Mouse (Mus musculus): ENCODE results near the gene Rev3l. TPM values are rescaled to one million over a fixed set of nuclear protein-coding genes. Genes with fewer than 3 reads are reported as not detected.

Gene Rev3l
- total RNA-seq, 2 experiments from 2014 or later: 24.7 to 28.5 TPM

Other genes starting within 250 kb of the Rev3l start
- under 1 TPM; 0.43 to 0.92 TPM for gene Traf3ip2, start 119.2 kb upstream of the Rev3l start, total RNA-seq (2021)
- gene Mfsd4b4, start 167.1 kb downstream of the Rev3l start, total RNA-seq (2021): 1 to 10 TPM; 7.2 to 8.1 TPM
- under 1 TPM; 0.32 to 0.34 TPM for gene Mfsd4b2, start 194.8 kb downstream of the Rev3l start, total RNA-seq (2021)
- gene Mfsd4b3, start 228.0 kb downstream of the Rev3l start, total RNA-seq (2021): under 1 TPM in 1 of 2 experiments, not detected in 1; 0.21 TPM

All from left cerebral cortex, postnatal 25 days (tissue).